35 mouse cellular contexts compared by ENCODE assay signal in the genomic region with DNA sequence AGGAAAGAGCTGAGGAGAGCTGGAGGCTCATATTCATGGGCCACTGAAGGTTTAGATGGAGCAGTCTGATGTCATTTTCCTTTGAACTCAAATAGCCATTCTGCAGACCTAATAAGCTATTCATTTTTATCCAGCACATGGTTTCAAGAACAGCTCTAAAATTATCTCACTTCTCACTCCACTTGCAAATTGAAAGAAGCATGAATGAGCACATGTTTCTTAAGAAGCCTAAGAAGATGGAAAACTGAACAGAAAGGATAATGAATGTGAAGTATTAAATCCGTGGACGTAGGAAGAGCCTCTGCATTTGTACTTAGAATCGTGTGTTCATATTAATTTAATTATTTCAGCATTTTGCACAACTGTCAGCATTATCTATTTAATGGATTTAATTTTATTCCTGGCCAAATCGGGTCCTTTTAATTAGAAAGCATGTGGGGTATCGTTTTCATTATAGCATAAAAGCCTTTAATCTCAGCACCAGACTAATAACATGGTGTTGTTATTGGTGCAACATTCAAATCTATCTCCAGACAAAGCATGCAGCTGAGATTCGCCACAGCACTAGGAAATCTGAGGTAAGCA. TPM values are rescaled to one million over a fixed set of nuclear protein-coding genes. Genes with fewer than 3 reads are reported as not detected.
"Had no signal": no experiment of that assay in that cellular context is flagged by ENCODE, and none has a peak within 500 bp of the region (broad histone marks: within the 10 kb centered on the region; RNA-seq: fewer than 3 reads in every experiment).

No protein-coding gene starts in this region.

- H3K9me3 ChIP-seq: heart, embryonic 13.5 days; heart, embryonic 15.5 days; hindbrain, embryonic 12.5 days; intestine, embryonic 15.5 days; limb, embryonic 10.5 days; limb, embryonic 12.5 days; liver, embryonic 13.5 days had no signal

- H3K4me2 ChIP-seq: heart, embryonic 11.5 days; heart, embryonic 13.5 days; heart, embryonic 15.5 days; hindbrain, embryonic 12.5 days; hindbrain, embryonic 14.5 days; intestine, embryonic 15.5 days; limb, embryonic 12.5 days; liver, embryonic 11.5 days; liver, embryonic 13.5 days had no signal

- H3K4me1 ChIP-seq: heart, embryonic 13.5 days; heart, embryonic 15.5 days; hindbrain, embryonic 12.5 days; intestine, embryonic 15.5 days; limb, embryonic 12.5 days; liver, embryonic 13.5 days had no signal

- H3K27me3 ChIP-seq: heart, embryonic 13.5 days; heart, embryonic 15.5 days; hindbrain, embryonic 12.5 days; intestine, embryonic 15.5 days; limb, embryonic 12.5 days; liver, embryonic 13.5 days had no signal

- ATAC-seq: hindbrain, embryonic 16.5 days; inflammation-experienced regulatory T-cells, adult 6 months; intestine, embryonic 15.5 days; intestine, postnatal 0 days had no signal

- H3K27ac ChIP-seq: heart, adult 2 months; heart, embryonic 13.5 days; heart, embryonic 15.5 days; hindbrain, embryonic 12.5 days; hindbrain, embryonic 14.5 days; intestine, embryonic 15.5 days; limb, embryonic 10.5 days; limb, embryonic 12.5 days; liver, embryonic 13.5 days had no signal

- DNase-seq: gastrocnemius, postnatal 14 days; gastrocnemius, postnatal 36 days; heart, adult 11 months; heart, adult 2 months; heart, postnatal 14 days; heart, postnatal 36 days; kidney, adult 18-20 months; kidney, adult 8-10 months; kidney, postnatal 10 days; kidney, postnatal 25 days; kidney, postnatal 4 days; layer of hippocampus, adult 9-11 months; layer of hippocampus, postnatal 36 days; liver; liver, embryonic 13.5 days had no signal

- H3K9ac ChIP-seq: heart, embryonic 13.5 days; heart, embryonic 15.5 days; hindbrain, embryonic 12.5 days; hindbrain, embryonic 14.5 days; intestine, embryonic 15.5 days; limb, embryonic 12.5 days; liver, embryonic 13.5 days had no signal

- H3K36me3 ChIP-seq: heart, embryonic 13.5 days; heart, embryonic 15.5 days; hindbrain, embryonic 12.5 days; intestine, embryonic 15.5 days; limb, embryonic 10.5 days; limb, embryonic 12.5 days; liver, embryonic 13.5 days had no signal

- H3K4me3 ChIP-seq: heart, adult 2 months; heart, embryonic 13.5 days; heart, embryonic 15.5 days; hindbrain, embryonic 12.5 days; intestine, embryonic 15.5 days; limb, embryonic 10.5 days; limb, embryonic 12.5 days; liver, embryonic 13.5 days had no signal

RNA-seq across cellular contexts. Expression of gene A730009L09Rik, which starts 49.2 kb away (rescaled TPM):
- total RNA-seq: gastrocnemius, adult 18-20 months; gastrocnemius, adult 8-10 months; gastrocnemius, postnatal 14 days; gastrocnemius, postnatal 36 days; heart, adult 2 months; heart, postnatal 14 days; heart, postnatal 36 days; hematopoietic stem cell, adult 5-6 weeks had no signal
- polyA plus RNA-seq: gonadal fat pad, adult 2 months; heart, adult 2 months; heart, embryonic 11.5 days; heart, embryonic 13.5 days; heart, embryonic 15.5 days; heart, postnatal 0 days; hindbrain, embryonic 12.5 days; hindbrain, embryonic 14.5 days; inflammation-experienced regulatory T-cells, adult 6 months; intestine, embryonic 15.5 days; intestine, postnatal 0 days; kidney, embryonic 14.5 days; kidney, embryonic 16.5 days; limb, embryonic 10.5 days; limb, embryonic 12.5 days; limb, embryonic 14.5 days; liver, embryonic 11.5 days; liver, embryonic 13.5 days had no signal
